Mouse (Mus musculus): ENCODE measurements at regions not wholly inside any gene's neighbourhood (a gene's known extent, or its start where the extent isn't known, plus 50 kb on each side); places are given as distances from the start of the nearest gene placed in this dataset.

DNA sequence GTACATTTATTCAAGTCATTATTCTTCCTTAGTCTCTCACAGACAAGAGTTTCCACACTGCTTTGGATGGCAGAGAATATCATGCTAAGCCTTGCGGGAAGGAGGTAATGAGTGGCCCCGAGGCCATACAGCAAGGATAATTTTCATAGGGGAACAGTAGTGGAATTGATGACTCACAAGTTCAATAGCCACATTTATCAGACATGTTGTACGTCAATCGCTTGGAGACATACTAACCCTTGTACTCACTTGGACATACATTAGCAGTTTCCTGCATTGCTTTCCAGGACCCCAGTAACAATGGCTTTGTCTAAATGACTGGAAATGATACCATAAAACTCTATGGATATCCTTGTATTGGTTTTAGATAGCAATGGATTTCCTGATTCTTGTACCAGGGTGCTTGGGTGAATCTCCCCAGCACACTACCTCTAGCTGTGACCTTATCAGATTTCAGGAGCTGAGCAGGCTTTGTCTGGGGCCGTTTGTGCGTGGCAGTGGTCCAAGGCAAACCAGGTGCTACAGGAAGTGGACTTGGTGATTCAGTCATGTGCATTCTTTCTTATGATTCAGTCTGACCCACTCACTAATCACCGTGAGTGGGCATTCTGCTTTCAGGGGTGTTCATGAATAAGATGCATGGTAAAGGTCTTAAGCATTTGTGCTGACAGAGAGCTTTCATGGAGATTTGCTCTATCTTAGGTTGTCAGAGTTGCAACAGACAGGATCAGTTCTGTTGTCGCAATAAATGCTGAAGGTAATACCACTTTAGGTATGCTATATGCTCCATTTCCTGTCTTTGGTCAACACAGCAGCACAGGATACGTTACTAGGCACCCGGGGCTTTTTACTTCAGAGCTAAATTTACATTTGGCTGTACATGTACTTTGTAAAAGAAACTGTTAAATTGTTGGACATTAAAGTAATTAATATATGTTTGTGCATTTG lies 326.2 kb downstream of the Klf5 start:
- H3K27me3 ChIP-seq (replicated peaks; ENCODE audit: control insufficient read depth, insufficient read depth, low read length): no peaks in the 10 kb centered on the region
- no peak overlapping the region for H3K27ac ChIP-seq (ENCODE audit: low read depth, low read length)
- no peak overlapping the region for H3K4me2 ChIP-seq (ENCODE audit: low read length)
- no peak overlapping the region for H3K4me3 ChIP-seq (ENCODE audit: low read depth, low read length)
- no peaks in the 10 kb centered on the region for H3K4me1 ChIP-seq (ENCODE audit: control insufficient read depth, insufficient read depth, low read length)
- ATAC-seq: no peak
- H3K9ac ChIP-seq (ENCODE audit: low read length): no peak overlapping the region
- DNase-seq (ENCODE audit: low spot score): no peak
- H3K9me3 ChIP-seq (replicated peaks; ENCODE audit: control insufficient read depth, low read length): no peaks in the 10 kb centered on the region
- no peaks in the 10 kb centered on the region for H3K36me3 ChIP-seq (ENCODE audit: control insufficient read depth, insufficient read depth, low read length)
- WGBS: 87% methylated on average over 10 of the region's 10 CpGs

DNA sequence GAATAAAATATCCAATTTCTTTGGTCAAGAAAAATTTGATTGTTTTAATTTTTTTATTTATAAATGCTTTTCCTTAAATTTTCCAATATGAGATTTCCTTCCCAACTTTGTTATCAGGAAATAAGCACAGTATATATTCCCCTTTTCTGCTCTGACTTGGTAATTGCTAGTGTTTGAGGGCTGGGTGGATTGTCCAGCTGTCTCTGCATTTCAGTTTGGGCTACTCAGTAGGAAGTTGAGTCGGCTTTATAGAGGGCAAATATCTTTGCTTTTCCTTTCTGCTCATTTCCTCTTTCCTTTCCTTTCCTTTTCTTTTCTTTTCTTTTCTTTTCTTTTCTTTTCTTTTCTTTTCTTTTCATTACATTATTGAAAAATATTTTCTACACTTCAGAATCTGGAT lies 329.1 kb downstream of the Klf5 start:
- no peak overlapping the region for H3K9ac ChIP-seq (ENCODE audit: low read length)
- H3K4me3 ChIP-seq (ENCODE audit: low read depth, low read length): no peak overlapping the region
- 74% methylated on average over 1 of the region's 1 CpGs for WGBS
- H3K27me3 ChIP-seq (replicated peaks; ENCODE audit: control insufficient read depth, insufficient read depth, low read length): no peaks in the 10 kb centered on the region
- no peak for DNase-seq (ENCODE audit: low spot score)
- no peaks in the 10 kb centered on the region for H3K36me3 ChIP-seq (ENCODE audit: control insufficient read depth, insufficient read depth, low read length)
- H3K27ac ChIP-seq (ENCODE audit: low read depth, low read length): no peak overlapping the region
- no peak for ATAC-seq
- H3K4me1 ChIP-seq (ENCODE audit: control insufficient read depth, insufficient read depth, low read length): no peaks in the 10 kb centered on the region
- H3K4me2 ChIP-seq (ENCODE audit: low read length): no peak overlapping the region
- no peaks in the 10 kb centered on the region for H3K9me3 ChIP-seq (replicated peaks; ENCODE audit: control insufficient read depth, low read length)

- H3K9me3 ChIP-seq (replicated peaks; ENCODE audit: control insufficient read depth, low read length): no peaks in the 10 kb centered on the region
- no peak overlapping the region for H3K4me2 ChIP-seq (ENCODE audit: low read length)
- 80% methylated on average over 10 of the region's 10 CpGs for WGBS
- DNase-seq (ENCODE audit: low spot score) (no peak), ATAC-seq (no peak)
- H3K4me1 ChIP-seq (ENCODE audit: control insufficient read depth, insufficient read depth, low read length): no peaks in the 10 kb centered on the region
- no peaks in the 10 kb centered on the region for H3K36me3 ChIP-seq (ENCODE audit: control insufficient read depth, insufficient read depth, low read length)
- H3K9ac ChIP-seq (ENCODE audit: low read length): no peak overlapping the region
- H3K27ac ChIP-seq (ENCODE audit: low read depth, low read length): no peak overlapping the region
- H3K4me3 ChIP-seq (ENCODE audit: low read depth, low read length): no peak overlapping the region
- no peaks in the 10 kb centered on the region for H3K27me3 ChIP-seq (replicated peaks; ENCODE audit: control insufficient read depth, insufficient read depth, low read length)
Observed at GRCm38 (mm10) chr14:99631092-99631491, 332.6 kb downstream of the Klf5 start.

- Histone ChIP-seq H3K27me3 (replicated peaks; ENCODE audit: control insufficient read depth, insufficient read depth, low read length) (no peaks in the 10 kb centered on the region), H3K9me3 (replicated peaks; ENCODE audit: control insufficient read depth, low read length) (no peaks in the 10 kb centered on the region), H3K4me1 (ENCODE audit: control insufficient read depth, insufficient read depth, low read length) (no peaks in the 10 kb centered on the region), H3K4me3 (ENCODE audit: low read depth, low read length) (no peak overlapping the region), H3K27ac (ENCODE audit: low read depth, low read length) (no peak overlapping the region), H3K36me3 (ENCODE audit: control insufficient read depth, insufficient read depth, low read length) (no peaks in the 10 kb centered on the region), H3K9ac (ENCODE audit: low read length) (no peak overlapping the region), H3K4me2 (ENCODE audit: low read length) (no peak overlapping the region)
- WGBS: 9% methylated on average over 4 of the region's 4 CpGs
- ATAC-seq: no peak
- DNase-seq (ENCODE audit: low spot score): no peak
Observed at GRCm38 (mm10) chr14:99632444-99632843, 334.0 kb downstream of the Klf5 start.

DNA sequence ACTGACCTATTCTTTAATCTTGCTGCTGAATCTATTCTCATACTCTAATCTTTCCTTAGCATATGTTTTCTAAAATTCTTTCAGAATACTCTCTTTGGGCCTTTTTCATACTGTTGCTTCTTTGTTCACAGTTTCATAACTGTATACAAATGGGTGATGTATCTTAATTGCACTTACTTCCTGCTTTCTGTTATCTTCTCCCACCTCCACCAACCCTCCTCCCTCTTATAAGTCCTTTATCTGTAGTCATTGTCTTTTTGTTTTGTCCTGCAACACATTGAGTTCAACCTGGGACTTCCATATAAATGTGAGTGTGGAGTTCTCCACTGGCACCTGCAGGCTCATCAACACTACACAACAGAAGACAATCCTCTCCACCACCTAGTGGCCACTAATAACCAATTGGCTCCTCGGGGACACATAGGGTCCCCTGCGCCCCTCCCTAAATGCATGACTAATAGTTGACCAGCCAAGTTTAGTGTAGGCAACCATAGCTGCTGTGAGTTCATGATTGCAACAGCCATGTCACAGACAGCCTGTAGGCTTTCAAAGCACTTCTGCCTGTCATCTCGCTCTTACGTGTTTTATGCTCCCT lies 337.2 kb downstream of the Klf5 start:
- no peak overlapping the region for H3K4me3 ChIP-seq (ENCODE audit: low read depth, low read length)
- WGBS: 100% methylated on average over 4 of the region's 4 CpGs
- H3K27ac ChIP-seq (ENCODE audit: low read depth, low read length): no peak overlapping the region
- H3K27me3 ChIP-seq (replicated peaks; ENCODE audit: control insufficient read depth, insufficient read depth, low read length): no peaks in the 10 kb centered on the region
- DNase-seq (ENCODE audit: low spot score) (no peak), ATAC-seq (no peak)
- no peak overlapping the region for H3K4me2 ChIP-seq (ENCODE audit: low read length)
- no peaks in the 10 kb centered on the region for H3K9me3 ChIP-seq (replicated peaks; ENCODE audit: control insufficient read depth, low read length)
- no peaks in the 10 kb centered on the region for H3K36me3 ChIP-seq (ENCODE audit: control insufficient read depth, insufficient read depth, low read length)
- H3K4me1 ChIP-seq (ENCODE audit: control insufficient read depth, insufficient read depth, low read length): no peaks in the 10 kb centered on the region
- H3K9ac ChIP-seq (ENCODE audit: low read length): no peak overlapping the region

- Histone ChIP-seq H3K4me3 (ENCODE audit: low read depth, low read length) (no peak overlapping the region), H3K36me3 (ENCODE audit: control insufficient read depth, insufficient read depth, low read length) (no peaks in the 10 kb centered on the region), H3K4me1 (ENCODE audit: control insufficient read depth, insufficient read depth, low read length) (no peaks in the 10 kb centered on the region), H3K27ac (ENCODE audit: low read depth, low read length) (no peak overlapping the region), H3K4me2 (ENCODE audit: low read length) (no peak overlapping the region), H3K9ac (ENCODE audit: low read length) (no peak overlapping the region), H3K27me3 (replicated peaks; ENCODE audit: control insufficient read depth, insufficient read depth, low read length) (no peaks in the 10 kb centered on the region), H3K9me3 (replicated peaks; ENCODE audit: control insufficient read depth, low read length) (no peaks in the 10 kb centered on the region)
- no peak for ATAC-seq
- 77% methylated on average over 15 of the region's 15 CpGs for WGBS
- DNase-seq (ENCODE audit: low spot score): no peak
Observed at GRCm38 (mm10) chr14:99641475-99642453, 343.3 kb downstream of the Klf5 start.

DNA sequence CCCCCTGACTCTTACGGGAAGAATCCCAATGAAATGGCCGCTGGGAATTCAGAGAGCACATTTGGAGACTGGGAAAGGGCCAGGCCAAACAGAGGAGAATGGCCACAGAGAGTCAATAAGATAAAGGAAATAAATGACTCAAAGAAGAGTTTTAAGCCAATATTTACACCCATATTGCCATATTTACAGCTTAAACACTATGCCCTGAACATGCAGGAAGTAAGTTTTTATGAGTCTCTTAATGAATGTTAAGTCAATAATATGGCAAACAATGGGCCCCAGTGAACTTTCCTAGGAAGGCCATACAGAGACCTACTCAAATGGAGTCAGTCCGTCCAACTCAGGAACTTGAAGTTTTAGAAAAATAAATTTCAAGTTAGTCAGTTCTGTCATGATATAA lies 347.8 kb downstream of the Klf5 start:
- H3K36me3 ChIP-seq (ENCODE audit: control insufficient read depth, insufficient read depth, low read length): no peaks in the 10 kb centered on the region
- ATAC-seq (no peak), DNase-seq (ENCODE audit: low spot score) (no peak)
- H3K27me3 ChIP-seq (replicated peaks; ENCODE audit: control insufficient read depth, insufficient read depth, low read length): no peaks in the 10 kb centered on the region
- H3K4me1 ChIP-seq (ENCODE audit: control insufficient read depth, insufficient read depth, low read length): no peaks in the 10 kb centered on the region
- no peak overlapping the region for H3K9ac ChIP-seq (ENCODE audit: low read length)
- H3K27ac ChIP-seq (ENCODE audit: low read depth, low read length): no peak overlapping the region
- no peaks in the 10 kb centered on the region for H3K9me3 ChIP-seq (replicated peaks; ENCODE audit: control insufficient read depth, low read length)
- whole genome bisulfite sequencing: 85% methylated on average over 3 of the region's 3 CpGs
- H3K4me2 ChIP-seq (ENCODE audit: low read length): no peak overlapping the region
- H3K4me3 ChIP-seq (ENCODE audit: low read depth, low read length): no peak overlapping the region

DNA sequence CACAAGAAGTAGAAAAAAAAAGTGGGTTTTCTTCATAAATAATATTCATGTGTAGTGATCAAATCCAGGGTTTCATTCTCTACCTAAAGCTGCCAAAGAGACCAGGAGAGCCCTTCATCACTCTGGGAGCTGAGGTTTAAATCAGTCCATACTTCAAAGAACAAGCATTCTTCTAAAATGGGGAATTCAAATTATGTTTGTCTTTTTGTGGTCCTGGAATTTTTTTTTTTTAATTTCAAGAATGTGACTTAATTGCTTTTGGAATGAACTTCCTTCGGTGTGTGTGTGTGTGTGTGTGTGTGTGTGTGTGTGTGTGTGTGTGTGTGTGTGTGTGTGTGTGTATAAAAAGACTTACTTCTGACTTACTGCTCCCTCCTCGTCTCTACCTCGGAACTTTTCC lies 375.9 kb downstream of the Klf5 start:
- no peak for DNase-seq (ENCODE audit: low spot score)
- Histone ChIP-seq H3K4me3 (ENCODE audit: low read depth, low read length) (no peak overlapping the region), H3K36me3 (ENCODE audit: control insufficient read depth, insufficient read depth, low read length) (no peaks in the 10 kb centered on the region), H3K27me3 (replicated peaks; ENCODE audit: control insufficient read depth, insufficient read depth, low read length) (no peaks in the 10 kb centered on the region), H3K9ac (ENCODE audit: low read length) (no peak overlapping the region), H3K4me2 (ENCODE audit: low read length) (no peak overlapping the region), H3K9me3 (replicated peaks; ENCODE audit: control insufficient read depth, low read length) (no peaks in the 10 kb centered on the region), H3K27ac (ENCODE audit: low read depth, low read length) (no peak overlapping the region), H3K4me1 (ENCODE audit: control insufficient read depth, insufficient read depth, low read length) (no peaks in the 10 kb centered on the region)
- ATAC-seq: no peak
- 67% methylated on average over 3 of the region's 3 CpGs for WGBS

Data from forebrain, embryonic 14.5 days (tissue).